Mouse (Mus musculus) stomach, embryonic 16.5 days (tissue): ENCODE results near the gene Masp2. TPM values are rescaled to one million over a fixed set of nuclear protein-coding genes. Genes with fewer than 3 reads are reported as not detected.

Experiments used
- ATAC-seq: fragments of 200-750 bp; cut with Nextera tagmentation; 2 replicates; pipeline ENCODE4 v1.8.0; 2017; ENCODE audit warnings: moderate number of reproducible peaks, moderate TSS enrichment; ENCODE audit not compliant: insufficient read depth, low FRiP score
- H3K27ac ChIP-seq: fragments of 300-500 bp; sonication (generic); 2 replicates; pipeline ENCODE4 v1.5.1; 2014; ENCODE audit warnings: low read length
- H3K27me3 ChIP-seq: fragments of 300-500 bp; sonication (generic); 2 replicates; pipeline ENCODE4 v1.6.1; 2014; ENCODE audit warnings: low read length, control low read depth, mixed read lengths; ENCODE audit not compliant: control insufficient read depth, insufficient read depth
- H3K36me3 ChIP-seq: fragments of 300-500 bp; sonication (generic); 2 replicates; pipeline ENCODE4 v1.6.1; 2014; ENCODE audit warnings: low read length; ENCODE audit not compliant: control insufficient read depth, insufficient read depth
- H3K4me1 ChIP-seq: fragments of 300-500 bp; sonication (generic); 2 replicates; pipeline ENCODE4 v1.6.1; 2014; ENCODE audit warnings: low read length, control low read depth, mixed read lengths; ENCODE audit not compliant: control insufficient read depth, insufficient read depth
- H3K4me2 ChIP-seq: fragments of 300-500 bp; sonication (generic); 2 replicates; pipeline ENCODE4 v1.6.1; 2014; ENCODE audit warnings: low read depth, low read length, mixed read lengths
- H3K4me3 ChIP-seq: fragments of 300-500 bp; sonication (generic); replicated peaks from 2 replicates; pipeline ENCODE4 v1.5.1; 2014; ENCODE audit warnings: mild to moderate bottlenecking, low read length
- H3K9ac ChIP-seq: fragments of 300-500 bp; sonication (generic); 2 replicates; pipeline ENCODE4 v1.6.1; 2014; ENCODE audit warnings: low read length
- H3K9me3 ChIP-seq: fragments of 300-500 bp; sonication (generic); replicated peaks from 2 replicates; pipeline ENCODE4 v1.6.1; 2016; ENCODE audit warnings: low read length, control low read depth; ENCODE audit not compliant: control insufficient read depth
- WGBS: fragments of 180-500 bp; shearing (Covaris S2); extraction: QIAGEN DNeasy Blood & Tissue Kit; methylation state at CpG from one replicate; pipeline ENCODE4 v1.1.7; 2014; 5-methylcytosine and 5-hydroxymethylcytosine counted together
- polyA plus RNA-seq: library from polyadenylated mRNA; unstranded; fragments of >200 nt; fragmentation: Nextera tagmentation; extraction: Ambion mirVana; gene quantifications from 2 replicates; pipeline ENCODE4 v1.2.1, GENCODE M21; 2015

The Masp2 gene
- polyA plus RNA-seq, 1 experiment from 2014 or later, result 1.8 TPM

DNA sequence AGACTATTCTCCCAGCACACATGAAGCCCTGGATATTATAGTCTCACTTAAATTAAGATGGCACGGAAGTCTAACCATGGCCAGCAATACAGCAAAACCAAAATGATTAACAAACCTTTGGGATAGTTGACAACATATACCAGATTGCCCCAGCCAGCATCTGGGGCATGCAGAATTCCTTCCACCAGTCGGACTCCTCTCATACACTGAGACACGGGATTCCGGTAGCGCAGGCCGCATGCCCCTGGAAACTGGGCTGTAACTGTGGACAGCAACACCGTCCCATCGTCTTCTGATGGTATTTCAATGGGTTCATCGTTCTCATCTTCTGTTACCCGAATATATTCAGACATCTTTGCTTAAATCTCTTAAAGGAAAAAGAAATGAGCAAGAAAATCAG is 22.7 kb downstream of the Masp2 start:
- Histone ChIP-seq H3K9me3 (no peaks in the 10 kb centered on the region), H3K4me2 (peak overlapping the region; percentile 91), H3K27me3 (no peaks in the 10 kb centered on the region), H3K9ac (no peak overlapping the region; the same call in 1 of the 2 replicates), H3K4me3 (peak overlapping the region; percentile 96), H3K4me1 (peaks cover 24% of the 10 kb centered on the region), H3K36me3 (peaks cover 34% of the 10 kb centered on the region; the same call in 1 of the 2 replicates), H3K27ac (no peak overlapping the region)
- 74% methylated on average over 10 of the region's 10 CpGs for WGBS
- no peak for ATAC-seq

DNA sequence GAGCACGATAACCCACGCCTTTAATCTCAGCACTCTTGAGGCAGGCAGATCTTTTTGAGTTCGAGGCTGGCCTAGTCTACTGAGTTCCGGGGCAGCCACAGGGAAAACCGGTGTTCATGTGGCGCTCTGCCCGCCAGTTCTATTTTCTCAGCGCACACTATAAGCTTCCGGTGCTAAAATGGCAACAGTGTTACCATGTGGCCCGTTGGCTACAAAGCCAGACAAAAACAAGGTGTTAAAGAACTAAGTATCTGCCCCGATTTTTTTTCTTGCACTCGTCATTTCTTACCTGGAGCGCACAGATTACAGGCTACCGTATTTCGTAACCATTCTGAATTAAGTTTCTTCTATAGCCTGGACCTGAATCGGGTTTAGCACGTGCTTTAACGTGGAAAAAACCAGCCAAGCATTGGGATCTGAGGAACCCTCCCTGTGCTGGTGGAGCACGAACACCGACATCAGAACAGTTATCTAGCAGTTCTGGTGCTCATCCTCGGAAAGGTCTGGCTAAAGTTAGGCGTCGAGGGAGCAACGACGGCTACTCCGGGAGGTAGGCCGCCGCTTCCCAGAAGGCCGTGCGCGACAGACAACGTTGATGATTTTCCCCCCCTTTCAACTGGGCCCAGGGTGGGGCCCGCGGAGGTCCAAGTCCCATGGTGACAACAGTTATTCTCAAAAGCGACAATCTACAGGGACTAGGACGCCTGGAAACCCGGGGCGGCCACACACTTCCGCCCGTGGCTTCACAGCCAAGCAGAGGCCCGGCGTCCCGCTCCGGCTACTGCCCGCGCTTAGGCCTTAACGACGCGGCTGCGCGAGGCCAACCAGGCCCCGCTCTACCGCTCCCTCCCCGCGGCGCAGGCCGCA is 23.6 kb downstream of the Masp2 start:
- H3K4me1 ChIP-seq, result peaks cover 20% of the 10 kb centered on the region
- H3K27me3 ChIP-seq, result no peaks in the 10 kb centered on the region
- H3K36me3 ChIP-seq, result peaks cover 27% of the 10 kb centered on the region; the same call in 1 of the 2 replicates
- H3K4me3 ChIP-seq, result peak overlapping the region; percentile 96
- WGBS, result under 1% methylated on average over 57 of the region's 57 CpGs
- H3K4me2 ChIP-seq, result peak overlapping the region; percentile 91
- peak overlapping the region; percentile 100 for H3K9ac ChIP-seq
- peak; percentile 55 for ATAC-seq
- no peaks in the 10 kb centered on the region for H3K9me3 ChIP-seq
- H3K27ac ChIP-seq, result peak overlapping the region; percentile 95

DNA sequence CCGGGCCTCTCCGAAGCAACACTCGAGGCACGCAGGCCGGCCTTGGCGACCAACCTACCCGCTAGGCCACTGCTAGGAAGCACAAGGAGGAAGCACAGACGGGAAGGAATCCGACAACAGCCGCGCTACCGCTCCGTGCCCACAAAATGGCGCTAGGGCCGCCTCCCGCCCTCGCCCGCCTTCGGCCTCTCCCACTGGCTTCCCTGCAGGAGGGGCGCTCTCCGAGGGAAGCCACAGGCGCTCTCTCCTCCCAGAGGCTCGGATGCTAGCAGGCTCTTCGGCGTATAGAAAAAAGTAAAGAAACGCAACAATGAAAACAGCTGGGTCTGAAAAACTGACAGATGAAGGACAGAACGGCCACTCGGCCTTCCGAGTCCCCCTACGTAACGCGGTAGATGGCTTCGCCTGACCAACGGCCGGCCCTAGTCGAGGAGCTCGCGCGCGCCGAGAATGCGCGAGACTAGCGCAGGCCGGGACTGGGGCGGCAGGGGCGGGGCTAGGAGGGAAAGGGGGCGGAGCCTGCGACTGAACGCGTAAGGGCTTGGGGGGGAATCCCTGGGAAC is 24.4 kb downstream of the Masp2 start, which contains the start of gene Tardbp:
TSS of gene Tardbp (minus strand) at position 397 of the 563 bp plus-strand sequence.
- peak; percentile 97 for ATAC-seq
- Histone ChIP-seq H3K9ac (peak within 1 kb of the TSS; percentile 100), H3K27ac (peak within 1 kb of the TSS; percentile 95), H3K9me3 (no peaks in the 10 kb centered on the region), H3K4me2 (peak within 1 kb of the TSS; percentile 91), H3K36me3 (peaks cover 21% of the 10 kb centered on the region; the same call in 1 of the 2 replicates), H3K27me3 (no peaks in the 10 kb centered on the region), H3K4me3 (peak within 1 kb of the TSS; percentile 96), H3K4me1 (peaks cover 20% of the 10 kb centered on the region)
- WGBS, result under 1% methylated on average over 51 of the region's 51 CpGs

DNA sequence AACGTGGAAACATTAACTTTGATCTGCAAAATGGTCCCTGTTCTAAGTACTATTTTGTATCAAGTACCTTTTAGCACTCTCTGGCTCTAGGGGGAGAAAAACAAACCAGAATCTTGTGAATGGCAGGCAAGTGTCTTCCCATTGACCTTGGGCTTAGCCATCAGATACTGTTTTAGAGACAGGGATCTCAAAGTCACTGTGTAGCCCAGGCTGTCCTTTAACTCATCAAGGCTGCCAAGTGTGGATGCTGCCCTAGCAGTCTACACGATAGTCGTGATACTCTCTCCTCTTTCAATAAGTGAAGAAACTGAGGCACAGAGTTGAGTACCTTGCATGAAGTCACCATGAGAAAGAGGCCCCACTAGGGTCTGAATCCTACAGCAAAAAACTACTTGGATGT is 24.9 kb downstream of the Masp2 start:
- peaks cover 20% of the 10 kb centered on the region for H3K4me1 ChIP-seq
- peak overlapping the region; percentile 96 for H3K4me3 ChIP-seq
- H3K9ac ChIP-seq, result peak overlapping the region; percentile 100; the same call in 1 of the 2 replicates
- H3K27ac ChIP-seq, result no peak overlapping the region
- H3K27me3 ChIP-seq, result no peaks in the 10 kb centered on the region
- H3K4me2 ChIP-seq, result peak overlapping the region; percentile 52
- WGBS, result 63% methylated on average over 3 of the region's 3 CpGs
- no peaks in the 10 kb centered on the region for H3K9me3 ChIP-seq
- peaks cover 20% of the 10 kb centered on the region; the same call in 1 of the 2 replicates for H3K36me3 ChIP-seq
- ATAC-seq, result peak; percentile 6; the same call in 1 of the 2 replicates

DNA sequence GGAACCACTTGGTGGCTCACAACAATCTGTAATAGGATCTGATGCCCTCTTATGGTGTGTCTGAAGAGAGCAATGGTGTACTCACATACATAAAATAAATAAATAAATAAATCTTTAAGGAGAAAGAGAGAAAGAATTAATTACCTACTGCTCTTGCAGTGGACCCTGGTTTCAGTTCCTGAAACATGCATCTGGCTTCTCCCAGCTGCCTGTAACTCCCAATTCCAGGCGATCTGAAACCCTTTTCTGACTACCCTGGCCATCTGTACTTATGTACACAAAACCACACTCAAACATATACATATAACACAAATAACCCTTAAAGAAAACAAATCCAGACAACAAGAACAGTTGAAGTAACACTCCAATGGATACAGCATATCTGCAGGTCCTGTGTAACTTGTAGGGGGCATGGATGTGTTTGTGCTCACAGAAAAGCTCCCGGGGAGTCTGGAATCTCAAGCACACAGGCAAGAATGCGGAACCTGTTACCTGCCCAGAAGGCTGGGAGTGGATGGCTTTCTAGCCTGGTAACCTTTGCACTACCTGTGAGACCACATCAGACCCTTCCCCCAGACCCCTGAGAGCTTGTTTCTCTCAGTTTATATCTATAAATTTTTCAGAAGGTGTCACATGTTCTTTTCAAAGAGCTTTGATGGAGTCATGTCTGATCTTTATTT is 29.8 kb downstream of the Masp2 start:
- H3K4me2 ChIP-seq, result no peak overlapping the region
- ATAC-seq, result no peak; the same call in 1 of the 2 replicates
- H3K4me3 ChIP-seq, result no peak overlapping the region
- no peaks in the 10 kb centered on the region for H3K36me3 ChIP-seq
- no peaks in the 10 kb centered on the region for H3K9me3 ChIP-seq
- 50% methylated on average over 3 of the region's 3 CpGs for WGBS
- H3K4me1 ChIP-seq, result peaks cover 3% of the 10 kb centered on the region; the same call in 1 of the 2 replicates
- no peaks in the 10 kb centered on the region for H3K27me3 ChIP-seq
- no peak overlapping the region for H3K9ac ChIP-seq
- H3K27ac ChIP-seq, result no peak overlapping the region; the same call in 1 of the 2 replicates

DNA sequence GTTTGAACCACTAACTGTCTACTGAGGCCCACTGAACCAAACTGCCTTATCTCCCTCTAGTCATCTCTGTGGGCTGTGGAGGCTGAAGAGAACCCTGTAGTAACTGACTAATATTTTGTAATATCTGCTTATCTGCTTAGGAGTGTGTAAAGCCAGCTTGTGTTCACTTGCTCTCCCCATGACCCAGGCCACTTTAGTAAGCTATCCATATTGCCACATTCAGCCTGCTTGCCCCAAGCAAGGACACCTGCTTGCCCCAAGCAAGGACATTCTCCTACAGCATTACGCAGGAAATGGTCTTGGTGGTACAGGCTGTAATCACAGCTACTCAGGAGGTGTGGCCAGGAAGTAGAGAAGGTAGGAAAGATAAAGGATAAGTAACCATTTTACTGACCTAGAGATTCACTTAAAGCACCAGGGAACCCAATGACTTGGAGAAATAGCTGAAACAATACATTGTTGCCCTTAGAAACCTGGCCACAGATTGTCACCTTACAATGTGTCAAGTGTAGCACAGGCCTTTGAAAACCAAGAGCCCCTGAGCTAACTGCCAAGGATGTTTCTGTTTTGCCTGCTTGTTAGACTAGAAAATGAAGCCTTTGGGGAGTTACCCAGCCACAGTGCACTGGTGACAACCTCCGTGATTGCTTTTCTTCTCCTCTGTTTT is 31.2 kb downstream of the Masp2 start:
- Histone ChIP-seq H3K27ac (no peak overlapping the region), H3K4me3 (no peak overlapping the region), H3K9ac (no peak overlapping the region), H3K4me2 (no peak overlapping the region), H3K9me3 (no peaks in the 10 kb centered on the region), H3K27me3 (no peaks in the 10 kb centered on the region), H3K36me3 (no peaks in the 10 kb centered on the region), H3K4me1 (no peaks in the 10 kb centered on the region)
- ATAC-seq, result no peak
- 56% methylated on average over 2 of the region's 2 CpGs for WGBS

DNA sequence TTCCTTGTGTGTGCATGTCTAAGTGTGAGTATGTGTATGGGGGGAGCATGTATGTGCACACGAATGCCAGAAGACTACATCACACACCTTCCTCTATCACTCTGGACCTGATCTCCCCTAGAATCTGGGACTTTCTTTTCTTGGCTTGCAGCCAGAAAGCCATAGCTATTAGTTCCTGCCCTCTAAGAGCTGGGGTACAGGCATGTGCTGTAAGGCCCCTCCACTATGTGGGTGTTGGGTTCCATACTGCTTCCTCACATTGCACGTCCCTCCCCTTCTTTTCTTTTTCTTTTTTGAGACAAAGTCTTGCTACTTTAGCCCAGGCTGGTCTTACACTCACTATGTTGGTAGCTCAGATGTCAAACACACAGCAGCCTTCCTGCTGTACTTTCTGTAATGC is 33.0 kb downstream of the Masp2 start:
- Histone ChIP-seq H3K4me3 (no peak overlapping the region), H3K4me2 (no peak overlapping the region), H3K27ac (no peak overlapping the region), H3K9me3 (no peaks in the 10 kb centered on the region), H3K27me3 (no peaks in the 10 kb centered on the region), H3K9ac (no peak overlapping the region), H3K36me3 (no peaks in the 10 kb centered on the region), H3K4me1 (no peaks in the 10 kb centered on the region)
- WGBS, result 74% methylated on average over 2 of the region's 2 CpGs
- no peak for ATAC-seq

DNA sequence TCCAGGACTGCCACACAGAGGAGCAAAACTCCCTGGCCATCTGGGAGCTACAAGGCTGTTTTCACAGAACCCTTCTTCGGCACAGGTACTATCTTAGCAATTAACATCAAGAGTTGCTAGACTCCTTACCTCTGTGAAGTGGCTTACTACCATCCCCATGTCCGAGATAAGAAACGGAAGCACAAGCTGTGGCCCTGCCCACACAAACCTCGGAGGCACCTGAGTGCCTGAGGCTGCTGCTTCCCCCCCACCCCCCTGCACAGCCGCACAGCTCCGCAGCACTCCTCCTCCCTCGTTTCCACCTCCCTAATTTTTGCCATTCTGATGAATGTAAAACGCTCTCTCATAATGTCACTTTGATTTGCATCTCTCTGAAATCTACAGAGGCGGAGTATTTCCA is 35.9 kb downstream of the Masp2 start:
- Histone ChIP-seq H3K4me1 (no peaks in the 10 kb centered on the region), H3K36me3 (no peaks in the 10 kb centered on the region), H3K27me3 (no peaks in the 10 kb centered on the region), H3K9ac (no peak overlapping the region), H3K4me3 (no peak overlapping the region), H3K27ac (no peak overlapping the region), H3K9me3 (no peaks in the 10 kb centered on the region), H3K4me2 (no peak overlapping the region)
- 42% methylated on average over 9 of the region's 9 CpGs for WGBS
- no peak for ATAC-seq
